Mouse (Mus musculus): ENCODE measurements around the gene Cckbr. TPM values are rescaled to one million over a fixed set of nuclear protein-coding genes. Genes with fewer than 3 reads are reported as not detected.
"Not testable (repeated sequence)": the region's sequence is repeated elsewhere in the genome, so short reads cannot be mapped to it uniquely, and the experiment has no call there.

Gene Cckbr
- polyA plus RNA-seq, 1 experiment from 2014 or later, result 0.29 TPM

- Histone ChIP-seq H3K4me2 (replicated peaks) (no peak overlapping the region), H3K9me3 (no peaks in the 10 kb centered on the region), H3K36me3 (no peaks in the 10 kb centered on the region), H3K27me3 (no peaks in the 10 kb centered on the region), H3K4me3 (no peak overlapping the region), H3K4me1 (no peaks in the 10 kb centered on the region), H3K27ac (replicated peaks) (no peak overlapping the region), H3K9ac (replicated peaks) (no peak overlapping the region)
- 82% methylated on average over 3 of the region's 3 CpGs for WGBS
- ATAC-seq (ENCODE audit: low FRiP score, low read depth), result no peak
Observed at GRCm38 (mm10) chr7:105445076-105445475, 19.5 kb downstream of the Cckbr start.

GRCm38 (mm10) chr7:105453345-105453744 lies 27.8 kb downstream of the Cckbr start:
- 91% methylated on average over 4 of the region's 4 CpGs for WGBS
- H3K4me2 ChIP-seq (replicated peaks); ATAC-seq (ENCODE audit: low FRiP score, low read depth); H3K4me3 ChIP-seq; H3K4me1 ChIP-seq; H3K27ac ChIP-seq (replicated peaks); H3K36me3 ChIP-seq; H3K27me3 ChIP-seq; H3K9ac ChIP-seq (replicated peaks); H3K9me3 ChIP-seq: not testable (repeated sequence)

GRCm38 (mm10) chr7:105458546-105458945 lies 33.0 kb downstream of the Cckbr start:
- Histone ChIP-seq H3K27me3 (no peaks in the 10 kb centered on the region), H3K9ac (replicated peaks) (no peak overlapping the region), H3K4me2 (replicated peaks) (no peak overlapping the region), H3K9me3 (no peaks in the 10 kb centered on the region), H3K4me1 (no peaks in the 10 kb centered on the region), H3K4me3 (no peak overlapping the region), H3K27ac (replicated peaks) (no peak overlapping the region), H3K36me3 (no peaks in the 10 kb centered on the region)
- ATAC-seq (ENCODE audit: low FRiP score, low read depth), result no peak

- H3K9me3 ChIP-seq; H3K4me1 ChIP-seq; ATAC-seq (ENCODE audit: low FRiP score, low read depth); H3K27ac ChIP-seq (replicated peaks); H3K27me3 ChIP-seq; H3K4me2 ChIP-seq (replicated peaks); H3K36me3 ChIP-seq; H3K9ac ChIP-seq (replicated peaks); H3K4me3 ChIP-seq: not testable (repeated sequence)
- 90% methylated on average over 5 of the region's 5 CpGs for WGBS
Observed at GRCm38 (mm10) chr7:105465505-105465904, 40.0 kb downstream of the Cckbr start.

- H3K4me3 ChIP-seq, result no peak overlapping the region
- H3K4me2 ChIP-seq (replicated peaks), result no peak overlapping the region
- H3K9me3 ChIP-seq, result no peaks in the 10 kb centered on the region
- H3K9ac ChIP-seq (replicated peaks), result no peak overlapping the region
- H3K27ac ChIP-seq (replicated peaks), result no peak overlapping the region
- no peaks in the 10 kb centered on the region for H3K27me3 ChIP-seq
- H3K36me3 ChIP-seq, result no peaks in the 10 kb centered on the region
- WGBS, result 67% methylated on average over 1 of the region's 1 CpGs
- H3K4me1 ChIP-seq, result no peaks in the 10 kb centered on the region
- no peak for ATAC-seq (ENCODE audit: low FRiP score, low read depth)
Observed at GRCm38 (mm10) chr7:105472607-105473006, 47.1 kb downstream of the Cckbr start.

GRCm38 (mm10) chr7:105474771-105475315 lies 49.3 kb downstream of the Cckbr start:
- H3K9me3 ChIP-seq, result no peaks in the 10 kb centered on the region

GRCm38 (mm10) chr7:105475396-105475949 lies 49.9 kb downstream of the Cckbr start:
- no peak overlapping the region for H3K4me2 ChIP-seq (replicated peaks)
- no peak overlapping the region for H3K27ac ChIP-seq (replicated peaks)
- 0 out of 2 replicates have a peak, but pooled peaks cover 3% of the 10 kb centered on the region for H3K4me1 ChIP-seq
- WGBS, result 82% methylated on average over 7 of the region's 7 CpGs
- peaks cover 5% of the 10 kb centered on the region; the same call in 1 of the 2 replicates for H3K27me3 ChIP-seq
- no peak overlapping the region for H3K9ac ChIP-seq (replicated peaks)
- ATAC-seq (ENCODE audit: low FRiP score, low read depth), result no peak
- no peaks in the 10 kb centered on the region for H3K36me3 ChIP-seq
- no peaks in the 10 kb centered on the region for H3K9me3 ChIP-seq
- H3K4me3 ChIP-seq, result no peak overlapping the region

More at GRCm38 (mm10) chr7:105474771-105475315, 49.3 kb downstream of the Cckbr start:
- Histone ChIP-seq H3K4me1 (no peaks in the 10 kb centered on the region), H3K27ac (replicated peaks) (no peak overlapping the region), H3K36me3 (no peaks in the 10 kb centered on the region), H3K27me3 (no peaks in the 10 kb centered on the region), H3K9ac (replicated peaks) (no peak overlapping the region), H3K4me2 (replicated peaks) (no peak overlapping the region), H3K4me3 (no peak overlapping the region)
- 80% methylated on average over 4 of the region's 4 CpGs for WGBS
- ATAC-seq (ENCODE audit: low FRiP score, low read depth), result no peak

- peaks cover 10% of the 10 kb centered on the region for H3K4me1 ChIP-seq
- H3K9me3 ChIP-seq, result no peaks in the 10 kb centered on the region
- 87% methylated on average over 10 of the region's 10 CpGs for WGBS
- peaks cover 18% of the 10 kb centered on the region for H3K27me3 ChIP-seq
- no peak overlapping the region for H3K27ac ChIP-seq (replicated peaks)
- H3K4me3 ChIP-seq, result no peak overlapping the region
- no peak overlapping the region for H3K9ac ChIP-seq (replicated peaks)
- no peak overlapping the region for H3K4me2 ChIP-seq (replicated peaks)
- ATAC-seq (ENCODE audit: low FRiP score, low read depth), result no peak
- no peaks in the 10 kb centered on the region for H3K36me3 ChIP-seq
Observed at GRCm38 (mm10) chr7:105476683-105477432, 51.3 kb downstream of the Cckbr start.

GRCm38 (mm10) chr7:105477433-105477700 lies 51.8 kb downstream of the Cckbr start:
- H3K27me3 ChIP-seq, result peaks cover 21% of the 10 kb centered on the region
- peaks cover 15% of the 10 kb centered on the region for H3K4me1 ChIP-seq
- 98% methylated on average over 1 of the region's 1 CpGs for WGBS
- H3K4me2 ChIP-seq (replicated peaks), result no peak overlapping the region
- ATAC-seq (ENCODE audit: low FRiP score, low read depth), result no peak
- no peaks in the 10 kb centered on the region for H3K36me3 ChIP-seq
- no peaks in the 10 kb centered on the region for H3K9me3 ChIP-seq
- no peak overlapping the region for H3K27ac ChIP-seq (replicated peaks)
- H3K4me3 ChIP-seq, result no peak overlapping the region
- H3K9ac ChIP-seq (replicated peaks), result no peak overlapping the region

GRCm38 (mm10) chr7:105477841-105478240 lies 52.3 kb downstream of the Cckbr start:
- 64% methylated on average over 3 of the region's 3 CpGs for WGBS
- no peak overlapping the region for H3K4me2 ChIP-seq (replicated peaks)
- no peak overlapping the region for H3K9ac ChIP-seq (replicated peaks)
- ATAC-seq (ENCODE audit: low FRiP score, low read depth), result no peak
- H3K9me3 ChIP-seq, result no peaks in the 10 kb centered on the region
- H3K36me3 ChIP-seq, result no peaks in the 10 kb centered on the region
- H3K4me3 ChIP-seq, result no peak overlapping the region
- no peak overlapping the region for H3K27ac ChIP-seq (replicated peaks)
- peaks cover 24% of the 10 kb centered on the region for H3K27me3 ChIP-seq
- peaks cover 18% of the 10 kb centered on the region for H3K4me1 ChIP-seq

GRCm38 (mm10) chr7:105478344-105478743 lies 52.8 kb downstream of the Cckbr start:
- Histone ChIP-seq H3K4me1 (peaks cover 18% of the 10 kb centered on the region), H3K9me3 (no peaks in the 10 kb centered on the region), H3K27ac (replicated peaks) (no peak overlapping the region), H3K36me3 (no peaks in the 10 kb centered on the region), H3K4me3 (no peak overlapping the region), H3K27me3 (peaks cover 29% of the 10 kb centered on the region), H3K4me2 (replicated peaks) (no peak overlapping the region), H3K9ac (replicated peaks) (no peak overlapping the region)
- 82% methylated on average over 8 of the region's 8 CpGs for WGBS
- no peak for ATAC-seq (ENCODE audit: low FRiP score, low read depth)

- ATAC-seq (ENCODE audit: low FRiP score, low read depth), result no peak
- 88% methylated on average over 6 of the region's 6 CpGs for WGBS
Observed at GRCm38 (mm10) chr7:105479232-105479631, 53.7 kb downstream of the Cckbr start.

More at GRCm38 (mm10) chr7:105479232-105479631, 53.7 kb downstream of the Cckbr start:
- Histone ChIP-seq H3K9ac (replicated peaks) (no peak overlapping the region), H3K4me2 (replicated peaks) (no peak overlapping the region), H3K4me1 (peaks cover 18% of the 10 kb centered on the region), H3K27ac (replicated peaks) (no peak overlapping the region), H3K4me3 (no peak overlapping the region), H3K9me3 (no peaks in the 10 kb centered on the region), H3K27me3 (peaks cover 30% of the 10 kb centered on the region), H3K36me3 (no peaks in the 10 kb centered on the region)
